Mouse (Mus musculus) B cell, adult 67 days (primary cell): ENCODE results near the gene Tm2d1. TPM values are rescaled to one million over a fixed set of nuclear protein-coding genes. Genes with fewer than 3 reads are reported as not detected.

ENCODE experiments used
- total RNA-seq, 2 experiments: library from RNA; stranded (reverse); gene quantifications; 4 replicates each; pipeline ENCODE4 v1.2.4; 2023

Tm2d1 gene
- total RNA-seq: 10 to 100 TPM; 20.9 to 26.1 TPM

GRCm38 (mm10) chr4:98382716-98383424, at the start of gene Tm2d1:
Tm2d1 (minus strand) TSS chr4:98383306.

GRCm38 (mm10) chr4:98395690-98396437, 12.8 kb upstream of the Tm2d1 start, which contains the start of gene Patj:
Patj (plus strand) TSS chr4:98395785.

Other genes starting within 250 kb of the Tm2d1 start
- 10 to 100 TPM; 31.4 to 33.7 TPM for gene Patj, start 12.5 kb upstream of the Tm2d1 start, total RNA-seq